Mouse (Mus musculus) CD4-positive naive resting alpha-beta T cell, adult 76 days (primary cell): ENCODE results near the gene Lman2. TPM values are rescaled to one million over a fixed set of nuclear protein-coding genes. Genes with fewer than 3 reads are reported as not detected.

ENCODE experiments used
- total RNA-seq: library from RNA; stranded (reverse); gene quantifications from one replicate; pipeline ENCODE4 v1.2.4, GENCODE M21; 2023

The Lman2 gene
- 104 TPM for total RNA-seq

DNA sequence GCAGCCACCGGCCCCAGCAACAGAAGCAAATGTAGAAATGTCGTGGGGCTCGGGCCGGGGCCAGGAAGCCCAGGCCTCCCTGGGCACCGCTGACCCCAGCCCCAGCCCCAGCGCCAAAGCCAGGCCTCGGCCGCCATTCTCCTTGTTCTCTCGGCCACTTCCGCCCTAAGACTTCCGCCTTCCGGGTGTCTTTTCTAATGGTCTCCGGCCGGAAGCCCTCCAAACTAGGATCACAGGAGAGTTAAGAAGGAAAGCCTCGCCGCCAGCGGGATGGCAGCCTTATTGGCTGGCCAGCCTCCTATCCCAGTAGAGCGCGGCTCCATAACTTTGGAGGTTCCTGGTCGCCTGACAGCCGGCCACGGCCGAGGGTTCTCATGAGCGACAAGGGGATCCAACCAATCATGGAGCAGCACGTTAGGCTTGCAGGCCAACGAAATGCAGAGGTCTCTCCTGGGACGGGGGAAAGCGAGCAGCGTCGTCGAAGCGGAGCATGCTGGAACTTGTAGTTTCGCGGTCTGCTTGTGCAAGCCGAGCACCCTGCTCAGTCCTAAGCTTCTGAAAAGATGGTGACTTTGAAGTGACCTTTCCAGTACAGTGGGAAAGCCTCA is at the start of gene Lman2:
Gene Lman2 (minus strand): TSS at position 331 of the 608 bp plus-strand sequence.

DNA sequence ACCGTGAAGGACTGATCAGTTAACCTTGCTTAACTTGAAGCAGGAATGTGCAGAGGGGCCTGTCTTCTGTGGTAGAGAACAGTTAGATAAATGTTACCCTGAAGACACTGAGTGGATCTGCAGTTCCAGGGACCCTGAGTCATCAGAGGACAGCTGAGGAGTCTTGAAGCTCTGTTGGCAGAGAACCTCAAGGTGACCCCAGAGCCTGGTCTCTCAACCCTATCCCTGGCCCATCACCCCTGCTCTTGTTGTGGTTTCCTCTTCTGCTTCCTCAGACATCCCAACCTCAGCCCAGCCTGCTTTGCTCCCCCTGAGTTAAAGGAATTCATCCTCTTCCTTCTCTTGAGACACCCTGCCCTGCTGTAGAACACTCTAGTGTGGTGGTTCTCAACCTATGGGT is 35.5 kb upstream of the Lman2 start, which contains the start of gene Slc34a1:
Gene Slc34a1 (plus strand): TSS at position 100 of the 400 bp plus-strand sequence.

DNA sequence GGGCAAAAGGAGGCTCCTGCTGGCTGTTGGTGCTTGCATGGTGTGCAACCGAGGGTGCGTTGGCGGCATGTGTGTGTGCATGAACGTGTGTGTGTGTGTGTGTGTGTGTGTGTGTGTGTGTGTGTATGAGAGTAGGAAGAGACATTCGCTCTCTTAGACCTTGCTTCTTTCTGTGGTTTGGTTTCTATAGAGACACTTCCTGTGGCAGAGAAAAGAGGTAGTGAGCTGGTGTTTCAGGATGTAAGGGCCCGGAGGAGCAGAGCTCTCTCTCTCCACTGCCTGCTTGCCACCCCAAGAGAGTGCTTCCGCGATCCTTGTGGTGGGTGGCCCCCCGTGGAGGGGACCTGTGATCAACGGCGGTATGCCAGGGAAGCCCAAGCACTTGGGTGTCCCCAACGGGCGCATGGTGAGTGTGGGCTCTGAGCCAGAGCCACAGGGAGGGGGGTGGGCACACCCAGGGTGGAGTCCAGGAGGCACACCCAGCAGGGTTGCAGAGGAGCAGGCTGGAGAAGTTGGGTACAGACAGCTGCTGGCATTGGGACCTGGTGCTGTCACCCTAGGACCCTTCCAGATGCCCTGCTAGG is 7.0 kb upstream of the Lman2 start, which contains the start of gene Rgs14:
Gene Rgs14 (plus strand): TSS at position 202 of the 584 bp plus-strand sequence.

DNA sequence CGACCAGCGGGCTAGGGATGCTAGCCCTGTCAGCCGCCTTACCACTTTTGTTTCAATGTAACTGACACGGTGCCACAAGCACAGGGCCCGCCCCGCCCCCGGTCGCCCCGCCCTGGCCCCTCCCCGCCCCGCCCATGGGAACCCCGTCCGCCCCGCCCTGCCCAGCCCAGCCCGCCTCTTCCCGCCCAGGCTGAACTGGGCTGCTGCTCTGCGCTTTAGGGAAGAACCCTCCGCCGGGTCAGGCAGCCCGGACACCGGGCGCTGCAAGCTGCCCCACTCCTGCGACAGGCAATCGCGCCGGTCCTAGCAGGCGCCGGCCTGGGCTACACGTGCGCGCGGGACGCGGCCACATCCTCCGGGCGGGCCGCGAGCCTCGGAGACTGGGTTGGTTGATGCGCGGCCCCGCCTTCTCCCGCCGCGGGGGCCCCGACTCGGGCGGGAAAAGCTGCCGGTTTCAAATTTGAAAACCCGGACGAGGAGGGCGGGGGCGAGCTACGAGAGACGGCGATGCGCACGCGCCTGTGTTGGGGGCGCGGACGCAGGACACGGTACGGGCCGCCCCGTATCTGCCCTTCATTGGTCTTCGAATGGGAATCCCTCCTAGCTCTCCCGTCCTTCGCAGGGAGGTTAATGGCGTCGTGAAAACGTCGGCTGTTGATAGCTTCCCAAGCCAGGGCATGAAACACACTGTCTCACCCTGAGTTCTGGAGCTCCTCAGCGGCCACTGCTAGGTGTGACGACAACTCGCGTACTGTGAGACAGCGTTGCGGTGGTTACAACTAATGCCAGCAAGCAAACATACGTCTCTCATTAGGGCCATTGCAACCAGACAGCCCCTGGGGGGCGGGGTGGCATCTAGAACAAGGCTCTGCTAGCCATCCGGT is 32.7 kb downstream of the Lman2 start, which contains the start of gene Mxd3:
Gene Mxd3 (minus strand): TSS at position 141 of the 884 bp plus-strand sequence.

DNA sequence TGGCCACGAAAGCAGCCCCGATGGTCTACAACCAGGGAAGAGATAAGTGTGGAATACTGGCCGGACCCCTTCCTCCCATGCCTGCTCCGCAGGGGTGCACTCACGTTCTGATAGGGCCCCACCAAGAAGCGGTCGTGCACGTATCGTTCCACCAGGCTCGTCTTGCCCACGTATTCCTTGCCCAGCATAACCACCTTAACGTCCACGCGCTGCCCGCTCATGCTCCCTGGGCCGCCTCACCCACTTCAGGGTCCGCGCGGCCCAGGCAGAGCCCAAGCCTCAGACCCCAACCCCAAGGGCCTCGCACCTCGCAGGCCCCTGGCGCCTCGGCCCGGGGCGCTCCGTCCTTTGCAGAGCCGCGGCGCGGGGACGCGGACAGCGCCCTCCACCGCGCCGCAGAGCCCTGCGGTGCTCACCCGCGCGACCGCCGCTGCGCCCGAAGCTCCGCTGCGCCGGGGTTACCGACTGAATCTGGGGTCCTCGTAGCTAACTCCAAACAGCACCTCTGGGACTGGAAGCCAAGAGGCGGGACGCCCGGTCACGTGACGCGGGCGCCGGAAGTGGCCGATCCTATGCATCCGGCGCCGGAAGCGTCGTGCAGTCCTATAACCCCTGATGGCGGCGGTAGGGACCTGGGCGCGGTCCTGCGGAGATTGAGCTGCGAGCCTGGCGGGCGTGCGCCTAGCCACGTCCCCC is 41.0 kb downstream of the Lman2 start, which contains the start of gene Rab24:
Gene Rab24 (minus strand): TSS at position 513 of the 696 bp plus-strand sequence.

DNA sequence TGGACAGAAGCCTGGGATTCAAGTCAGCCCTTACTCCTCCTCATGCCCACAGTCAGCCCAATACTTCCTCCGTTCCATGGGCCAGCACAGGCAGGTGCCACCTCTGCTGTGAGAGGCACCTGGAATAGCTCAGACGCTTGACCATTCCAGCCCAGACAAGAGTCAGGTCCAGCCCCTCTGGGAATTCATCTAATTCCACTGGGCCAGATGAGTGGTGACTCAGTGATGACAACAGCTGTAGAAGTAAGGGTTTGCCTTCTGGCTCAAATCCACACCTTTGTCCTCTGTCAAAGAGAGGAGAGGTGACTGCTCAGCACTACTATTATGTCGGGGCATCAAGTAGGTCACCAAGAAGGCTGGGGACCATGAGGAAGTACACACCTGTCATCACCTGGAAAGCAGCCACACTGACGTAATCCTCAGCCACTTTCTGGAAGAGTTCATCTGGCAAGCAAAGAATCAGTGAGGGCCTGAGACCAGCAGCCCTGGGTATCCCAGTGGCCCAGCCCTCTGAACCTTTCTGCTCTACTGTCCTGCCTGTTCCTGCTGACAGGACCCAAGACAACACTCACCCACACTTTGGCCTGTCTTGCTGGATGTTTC is 42.6 kb downstream of the Lman2 start, which contains the start of gene Prelid1:
Gene Prelid1 (plus strand): TSS at position 570 of the 603 bp plus-strand sequence.

Other genes starting within 250 kb of the Lman2 start
- gene Gm17617, start 229.2 kb downstream of the Lman2 start, total RNA-seq = not detected
- gene Fgfr4, start 210.1 kb downstream of the Lman2 start, total RNA-seq = not detected
- gene Nsd1, start 153.0 kb downstream of the Lman2 start, total RNA-seq = 171 TPM
- 144 TPM for gene Prelid1, start 42.3 kb downstream of the Lman2 start, total RNA-seq
- gene Rab24, start 40.8 kb downstream of the Lman2 start, total RNA-seq = 58.4 TPM
- gene Mxd3, start 33.0 kb downstream of the Lman2 start, total RNA-seq = 0.82 TPM
- gene Rgs14, start 6.9 kb upstream of the Lman2 start, total RNA-seq = 84.0 TPM
- gene Slc34a1, start 35.4 kb upstream of the Lman2 start, total RNA-seq = not detected
- not detected for gene Pfn3, start 52.4 kb upstream of the Lman2 start, total RNA-seq
- gene F12, start 64.0 kb upstream of the Lman2 start, total RNA-seq = 1.1 TPM
- gene Grk6, start 82.3 kb upstream of the Lman2 start, total RNA-seq = 405 TPM
- gene Prr7, start 101.5 kb upstream of the Lman2 start, total RNA-seq = 56.5 TPM
- 0.23 TPM for gene Dbn1, start 125.3 kb upstream of the Lman2 start, total RNA-seq
- gene Pdlim7, start 150.9 kb upstream of the Lman2 start, total RNA-seq = 8.0 TPM
- gene Dok3, start 166.5 kb upstream of the Lman2 start, total RNA-seq = 20.7 TPM
- 65.2 TPM for gene Ddx41, start 173.9 kb upstream of the Lman2 start, total RNA-seq
- gene Fam193b, start 208.3 kb upstream of the Lman2 start, total RNA-seq = 147 TPM
- gene Tmed9, start 210.9 kb upstream of the Lman2 start, total RNA-seq = 104 TPM
- 21.6 TPM for gene B4galt7, start 237.1 kb upstream of the Lman2 start, total RNA-seq